Mouse (Mus musculus) gonadal fat pad, adult 2 months (tissue): ENCODE measurements around the gene Plcl2. TPM values are rescaled to one million over a fixed set of nuclear protein-coding genes. Genes with fewer than 3 reads are reported as not detected.

Experiments used
- DNase-seq: peaks from one replicate; pipeline ENCODE4 v3.0.0-alpha.2; 2012; ENCODE audit warnings: low read depth
- polyA plus RNA-seq: library from polyadenylated mRNA; depleted of rRNA; stranded (reverse); fragments of >200 nt; gene quantifications from 2 replicates; pipeline ENCODE4 v1.2.3, GENCODE M21; 2012; rRNA removed

Plcl2 gene
- 3.2 and 3.4 TPM in 2 replicates for polyA plus RNA-seq

DNA sequence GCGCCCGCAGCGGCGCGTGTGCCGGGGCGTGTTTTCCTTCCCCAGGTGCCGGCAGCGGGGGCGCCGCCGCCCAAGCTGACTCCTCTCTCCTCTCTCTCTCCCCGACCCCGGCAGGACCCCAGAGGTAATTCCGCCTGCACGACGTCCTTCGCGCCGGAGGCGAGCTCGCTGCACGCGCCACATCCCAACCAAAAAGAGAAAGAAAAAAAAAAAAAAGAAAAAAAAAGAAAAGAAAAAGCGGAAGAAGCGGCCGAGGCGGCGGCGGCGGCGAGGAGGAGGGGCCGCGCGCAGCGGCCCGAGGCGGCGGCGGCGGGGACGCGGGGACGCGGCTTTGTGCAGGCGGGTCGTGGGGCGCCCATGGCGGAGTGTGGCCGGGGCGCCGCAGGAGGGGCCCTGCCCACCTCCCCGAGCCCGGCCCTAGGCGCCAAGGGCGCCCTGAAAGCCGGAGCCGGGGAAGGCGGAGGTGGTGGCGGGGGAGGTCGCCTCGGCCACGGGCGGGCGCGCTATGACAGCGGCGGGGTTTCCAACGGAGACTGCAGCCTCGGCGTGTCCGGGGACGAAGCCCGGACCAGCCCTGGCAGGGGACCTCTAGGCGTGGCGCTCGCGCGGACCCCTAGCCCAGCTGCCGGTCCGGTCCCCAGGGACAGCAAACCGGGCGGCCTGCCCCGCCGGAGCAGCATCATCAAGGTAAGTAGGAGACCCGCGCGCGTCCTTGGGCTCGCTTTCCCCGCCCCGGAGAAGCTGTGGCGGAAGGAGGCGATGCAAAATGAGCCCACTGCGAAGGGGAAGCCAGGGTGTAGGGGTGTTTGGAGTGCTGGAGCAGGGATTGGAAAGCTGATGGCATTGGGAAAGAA lies at the start of gene Plcl2:
Plcl2 (plus strand) TSS at position 153 of the 854 bp plus-strand sequence.
- DNase-seq: no peak

DNA sequence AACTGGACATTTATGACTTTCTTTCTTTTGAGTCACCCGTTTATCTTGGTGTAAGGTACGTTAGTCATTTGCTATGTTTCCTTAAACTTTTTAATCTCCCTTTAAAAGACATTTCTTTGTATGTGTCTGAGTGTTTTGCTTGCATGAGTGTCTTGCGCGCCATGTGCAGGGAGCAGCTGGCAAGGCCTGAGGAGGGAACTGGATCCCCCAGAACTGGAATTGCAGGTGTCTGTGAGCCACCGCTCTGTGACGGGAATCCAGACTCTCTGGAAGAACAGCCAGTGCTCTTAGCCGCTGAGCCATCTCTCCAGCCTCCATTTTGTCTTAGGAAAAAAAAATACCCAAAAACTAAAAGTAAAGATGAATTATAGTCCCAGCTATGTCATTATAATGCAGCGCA lies 48.9 kb upstream of the Plcl2 start:
- no peak for DNase-seq

DNA sequence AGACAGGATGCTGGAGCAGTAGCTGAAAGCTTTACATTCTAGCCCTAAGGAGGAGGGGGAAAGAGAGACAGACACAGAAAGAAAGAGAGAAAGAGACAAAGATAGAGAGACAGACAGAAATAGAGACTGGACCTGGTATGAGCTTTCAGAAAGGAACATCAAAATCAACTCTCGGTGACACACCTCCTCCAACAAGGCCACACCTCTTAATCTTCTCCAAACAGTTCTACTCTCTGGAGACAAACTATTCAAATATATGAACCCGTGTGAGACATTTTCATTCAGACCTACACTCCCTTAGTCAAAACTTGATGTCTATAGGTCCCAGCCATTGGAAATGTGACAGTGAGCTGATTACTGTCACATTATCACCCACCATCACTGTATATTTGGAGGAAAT lies 41.8 kb upstream of the Plcl2 start:
- DNase-seq: no peak

DNA sequence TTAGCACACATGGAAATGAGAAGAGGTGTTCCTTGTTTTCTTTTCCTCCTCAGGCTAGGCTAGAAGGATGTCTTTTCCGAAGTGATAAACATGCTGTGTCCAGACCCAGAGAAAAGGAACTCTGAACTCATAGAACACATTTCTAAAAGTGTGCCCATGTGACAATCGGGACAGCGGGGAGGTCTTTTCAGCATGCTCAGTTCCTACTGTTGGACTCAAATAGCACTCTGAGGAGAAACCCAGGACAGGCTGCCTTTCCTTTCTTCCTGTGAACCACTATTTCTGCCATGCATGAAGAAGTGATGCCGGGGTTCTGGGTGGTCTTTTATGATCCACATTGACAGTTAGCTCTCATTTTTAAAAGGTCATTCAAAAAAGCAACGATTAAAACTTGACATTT lies 40.1 kb upstream of the Plcl2 start:
- DNase-seq: no peak

DNA sequence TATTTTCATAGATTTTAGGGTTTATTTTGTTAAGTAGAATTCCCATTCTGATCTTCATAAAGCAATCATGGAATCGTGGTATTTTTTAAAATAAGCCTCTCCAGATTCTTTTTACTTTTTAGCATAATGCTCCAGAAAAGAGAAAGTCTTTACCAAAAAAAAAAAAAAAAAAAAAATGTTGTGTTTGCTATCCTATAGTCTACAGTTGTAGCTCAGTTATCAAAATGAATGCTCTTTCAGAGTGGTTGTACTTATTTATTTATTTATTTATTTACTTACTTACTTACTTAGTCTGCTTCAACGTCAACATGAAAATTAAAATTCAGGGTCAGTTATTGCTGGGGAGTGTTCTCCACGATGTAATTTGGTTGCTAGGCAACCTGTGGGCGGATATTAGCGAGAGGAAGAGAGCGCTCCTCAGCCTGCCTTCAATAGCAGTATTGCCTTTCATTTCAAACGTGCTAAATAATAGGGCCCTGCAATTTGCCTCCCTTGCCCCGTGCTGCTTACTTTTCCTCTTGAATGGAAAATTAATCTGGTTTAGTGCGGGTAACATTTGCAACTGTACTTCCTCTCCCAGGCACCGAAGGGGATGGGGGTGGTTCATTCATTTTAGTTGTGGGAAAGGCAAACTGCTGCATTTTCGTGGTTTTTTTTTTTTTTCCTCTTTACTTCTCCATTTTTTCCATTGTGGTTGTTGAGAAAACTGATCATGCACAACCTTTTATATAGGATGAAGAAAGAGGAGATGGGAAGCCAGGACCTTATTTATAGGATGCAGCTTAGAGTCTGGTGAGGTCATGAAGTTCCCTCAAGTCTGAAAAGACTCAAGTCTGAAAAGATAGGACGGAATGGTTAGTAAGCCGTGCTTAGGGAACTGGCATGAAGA lies 39.4 kb upstream of the Plcl2 start:
- DNase-seq: no peak

DNA sequence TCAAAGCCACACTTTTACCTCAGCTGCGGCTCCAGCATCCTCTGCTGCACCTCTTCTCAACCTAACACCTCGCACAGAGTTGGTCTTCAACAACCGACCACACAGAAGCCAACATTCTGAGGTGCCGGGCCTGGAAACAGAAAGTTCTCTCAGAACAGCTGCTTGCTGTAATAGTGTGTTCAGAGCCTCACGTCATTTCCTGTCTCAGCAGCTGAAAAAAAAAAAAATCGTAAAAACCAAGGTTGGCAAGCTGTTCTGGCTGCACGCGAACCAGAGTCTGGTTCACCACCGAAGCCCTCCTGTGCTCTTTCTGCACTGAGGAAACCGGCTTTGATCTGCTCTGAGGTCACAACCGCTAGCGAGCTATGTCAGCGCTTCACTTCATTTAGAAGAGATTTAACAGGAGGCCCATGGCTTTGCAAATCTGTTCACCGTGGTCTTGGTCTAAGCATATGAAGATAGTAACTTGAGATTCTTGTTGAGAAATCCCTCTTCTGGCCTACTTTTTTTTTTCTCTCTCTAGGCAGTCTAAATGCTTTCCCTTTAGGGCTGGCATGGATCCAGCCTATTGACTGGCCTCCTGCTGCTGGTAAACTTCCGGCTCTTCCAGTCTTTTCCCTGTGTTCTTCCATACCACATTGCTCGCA lies 38.6 kb upstream of the Plcl2 start:
- DNase-seq: no peak

DNA sequence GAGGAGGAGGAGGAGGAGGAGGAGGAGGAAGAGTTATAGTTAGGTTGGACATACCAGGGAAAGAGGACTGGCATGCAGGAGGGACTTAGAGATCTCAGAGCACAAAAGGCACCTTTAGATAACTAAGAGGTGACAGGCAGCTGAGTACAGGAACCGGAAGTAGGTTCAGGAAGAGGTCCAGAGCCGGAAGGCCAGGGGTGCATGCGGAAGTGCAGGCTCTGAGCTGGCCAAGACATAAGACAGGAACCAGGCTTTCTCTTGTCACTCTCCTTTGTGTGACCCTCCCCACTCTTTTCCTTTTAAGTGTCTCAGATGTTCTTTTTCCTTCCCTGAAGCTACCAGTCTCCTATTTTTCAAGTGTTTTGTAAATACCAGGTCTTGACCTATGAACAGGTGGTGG lies 38.0 kb upstream of the Plcl2 start:
- DNase-seq: no peak

DNA sequence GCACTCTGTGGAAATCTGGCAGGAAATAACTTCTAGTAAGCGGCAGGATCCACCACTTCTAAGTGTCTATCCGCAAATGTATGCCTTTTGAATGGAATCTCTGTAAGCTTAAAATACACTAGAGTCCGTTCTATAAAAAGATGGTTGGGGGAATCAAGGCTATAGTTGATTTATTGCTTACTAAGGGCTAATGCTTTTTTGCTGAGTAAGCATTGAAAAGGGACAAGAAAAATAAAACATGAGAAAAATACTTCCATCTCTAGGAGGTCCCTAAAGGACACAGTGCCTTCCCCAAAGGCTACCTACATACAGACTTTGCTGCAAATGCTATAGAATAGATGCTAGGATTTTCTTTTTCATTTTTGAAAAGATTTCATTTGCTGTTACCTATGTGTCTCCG lies 31.9 kb upstream of the Plcl2 start:
- no peak for DNase-seq

DNA sequence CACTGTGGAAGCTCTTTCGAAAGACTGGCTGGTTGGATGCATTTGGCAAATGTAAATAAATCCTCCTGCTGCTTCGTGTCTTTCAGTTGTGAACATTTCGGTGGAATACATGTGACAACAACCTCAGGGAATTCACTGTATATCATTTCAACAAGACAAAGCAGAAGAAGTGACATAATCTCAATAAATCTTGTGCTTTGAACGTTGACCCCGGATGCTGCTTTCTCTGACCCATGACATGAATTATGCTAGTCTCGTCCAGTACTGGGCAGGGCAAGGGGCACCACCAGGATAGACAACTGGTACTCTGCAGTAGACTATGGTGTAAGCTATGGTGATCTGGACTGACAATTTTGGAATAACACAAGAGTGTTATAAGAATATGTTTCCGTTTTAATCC lies 28.3 kb upstream of the Plcl2 start:
- DNase-seq: no peak

DNA sequence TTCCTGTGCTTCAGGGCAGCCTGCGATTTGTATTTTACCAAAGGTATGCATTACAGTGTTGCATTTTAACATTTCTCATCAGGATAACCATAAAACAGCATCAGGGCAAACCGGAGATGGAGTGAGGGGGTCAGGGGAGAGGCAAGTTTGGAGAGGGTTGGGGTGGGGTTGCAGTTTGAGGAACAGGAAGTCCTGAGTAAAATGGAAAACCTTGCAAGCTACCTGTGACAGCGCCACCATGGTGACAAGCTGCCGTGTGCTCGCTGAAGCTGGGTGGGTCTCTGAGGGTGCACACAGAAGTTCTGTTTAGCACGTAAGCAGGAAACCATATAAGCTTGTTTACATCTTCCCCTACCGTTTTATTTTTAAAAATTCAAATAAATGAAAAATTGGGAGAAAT lies 25.5 kb upstream of the Plcl2 start:
- DNase-seq: no peak

DNA sequence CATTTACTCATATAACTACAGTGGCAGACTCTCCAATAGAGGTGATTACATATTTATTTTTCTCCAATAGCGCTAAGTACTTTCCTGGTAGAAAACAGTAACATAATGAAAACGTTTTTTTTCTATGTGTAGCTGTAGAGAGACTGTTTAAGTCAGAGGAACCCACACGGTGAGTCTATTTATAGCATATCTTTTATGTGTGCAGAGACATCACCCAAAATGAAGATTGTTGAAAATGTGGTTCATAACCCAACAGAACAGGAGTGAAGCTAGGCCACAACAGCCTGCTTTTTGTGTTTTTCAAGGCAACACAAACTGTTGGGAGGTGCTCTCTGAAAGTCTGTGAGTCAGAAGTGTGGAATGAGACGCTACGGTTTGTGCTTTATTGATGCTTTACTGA lies 24.2 kb upstream of the Plcl2 start:
- DNase-seq: no peak

DNA sequence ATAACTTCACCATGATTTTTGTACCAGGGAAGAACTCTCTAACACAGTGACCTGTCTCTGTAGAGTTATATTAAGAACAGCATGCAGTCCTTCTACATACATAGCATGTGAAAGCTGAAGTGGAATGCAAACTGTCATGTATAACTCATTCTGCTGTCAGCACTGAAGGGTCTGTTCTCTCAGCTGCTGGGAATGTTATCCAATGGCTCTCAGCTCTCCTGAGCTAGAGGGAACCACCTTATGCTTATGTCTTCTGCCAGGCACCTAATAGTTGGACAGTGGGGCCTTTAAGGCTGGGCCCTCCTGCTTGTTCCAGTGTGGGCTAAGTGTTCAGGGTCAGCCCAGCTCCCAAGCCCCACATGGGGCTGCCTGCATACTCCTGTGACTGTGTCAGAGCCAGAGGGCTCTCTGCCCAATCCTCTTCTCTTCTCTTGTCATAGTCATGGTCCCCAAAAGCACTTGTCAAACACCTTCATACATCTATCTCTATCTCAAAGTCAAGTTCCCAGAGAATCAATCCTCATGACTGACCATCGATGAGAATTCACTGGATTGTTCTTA lies 22.1 kb upstream of the Plcl2 start:
- no peak for DNase-seq

DNA sequence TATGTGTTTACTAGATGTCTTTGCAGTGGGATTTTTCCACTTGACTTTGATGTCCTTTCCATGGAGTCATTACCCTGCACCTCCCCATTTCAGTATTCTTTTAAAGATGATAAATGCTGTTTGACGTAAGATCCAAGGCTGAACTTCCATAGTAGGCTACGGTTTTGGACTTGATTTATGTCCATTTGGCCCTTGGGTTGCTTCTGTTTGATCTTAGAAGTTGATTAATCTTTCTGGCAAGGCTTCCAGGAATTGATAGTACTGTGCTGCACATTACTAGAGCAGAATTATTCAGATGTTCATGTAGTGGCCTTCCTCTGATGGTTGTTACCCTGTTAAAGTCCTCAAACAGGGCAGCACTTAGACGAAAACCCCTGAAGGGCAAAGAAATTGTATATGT lies 21.5 kb upstream of the Plcl2 start:
- DNase-seq: no peak

DNA sequence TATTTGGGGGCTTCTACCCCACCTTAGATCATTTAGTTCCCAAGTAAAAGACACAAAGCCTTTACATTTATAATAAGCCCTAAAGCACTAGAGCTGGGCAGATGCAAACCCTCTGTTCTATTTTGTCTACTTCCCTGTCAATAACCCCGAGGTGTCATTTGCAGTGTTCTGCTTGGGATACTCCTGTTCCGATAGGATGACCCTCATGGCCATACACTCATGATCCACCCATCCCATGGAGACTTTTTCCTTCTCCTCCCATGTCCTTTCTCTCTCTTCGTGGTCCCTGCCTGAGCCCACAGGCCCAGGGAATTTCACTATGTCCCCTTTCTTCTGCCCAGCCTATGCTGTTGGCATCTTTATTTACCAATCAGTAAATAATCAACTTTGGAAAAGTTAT lies 20.8 kb upstream of the Plcl2 start:
- DNase-seq: no peak

DNA sequence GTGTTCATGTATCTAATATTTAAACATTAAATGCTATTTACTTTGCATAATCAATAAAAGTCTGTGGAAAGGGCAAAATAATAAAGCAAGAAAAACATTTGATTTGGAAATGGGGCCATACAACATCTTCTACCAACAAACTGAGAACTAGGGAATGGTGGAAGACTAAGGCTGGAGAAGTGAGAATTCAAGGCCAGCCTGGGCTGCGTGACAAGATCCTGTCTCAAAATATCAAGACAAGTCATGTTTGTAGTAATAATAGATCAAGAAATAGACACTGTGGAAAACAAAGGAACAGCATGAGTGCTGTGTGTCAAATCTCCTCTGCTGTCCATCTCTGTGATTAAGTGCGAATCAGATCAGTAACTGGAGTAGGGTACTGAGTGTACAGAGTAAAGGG lies 20.3 kb upstream of the Plcl2 start:
- DNase-seq: no peak

DNA sequence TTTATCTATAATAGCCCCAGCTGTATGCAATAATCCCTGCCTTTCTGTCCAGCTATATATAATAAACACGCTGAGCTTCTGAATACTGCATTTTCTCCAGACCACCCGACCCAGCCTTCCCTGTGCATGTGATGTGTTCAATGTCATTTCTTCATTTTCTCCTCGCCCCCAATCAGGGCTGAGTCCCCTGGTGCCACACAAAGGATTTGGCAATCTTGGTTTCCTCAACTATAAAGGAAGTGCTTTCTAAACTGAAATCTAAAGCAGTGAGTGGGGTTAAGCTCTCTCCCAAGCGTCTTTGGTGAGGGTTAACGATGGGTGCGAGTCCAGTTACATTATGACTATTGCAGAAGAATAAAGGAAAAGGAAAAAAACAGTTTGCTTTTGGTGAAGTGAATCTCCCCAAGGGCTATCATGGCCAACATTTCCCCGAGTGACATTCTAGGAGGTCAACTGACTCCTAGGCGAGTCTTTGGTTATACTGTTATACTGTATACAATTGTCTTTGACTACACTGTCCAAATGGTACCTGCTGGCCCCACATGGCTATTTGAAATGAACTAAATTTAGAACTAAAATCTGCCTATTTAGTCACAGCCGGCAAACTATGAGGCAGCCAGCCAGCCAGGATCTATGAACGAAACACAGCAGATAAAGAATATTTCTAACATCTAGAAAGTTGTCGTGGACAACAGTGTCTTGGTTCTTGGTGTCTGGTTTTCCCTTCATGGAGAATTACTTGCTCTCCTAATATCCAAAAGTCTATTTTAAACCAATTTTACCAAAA lies 18.4 kb upstream of the Plcl2 start:
- DNase-seq: no peak

DNA sequence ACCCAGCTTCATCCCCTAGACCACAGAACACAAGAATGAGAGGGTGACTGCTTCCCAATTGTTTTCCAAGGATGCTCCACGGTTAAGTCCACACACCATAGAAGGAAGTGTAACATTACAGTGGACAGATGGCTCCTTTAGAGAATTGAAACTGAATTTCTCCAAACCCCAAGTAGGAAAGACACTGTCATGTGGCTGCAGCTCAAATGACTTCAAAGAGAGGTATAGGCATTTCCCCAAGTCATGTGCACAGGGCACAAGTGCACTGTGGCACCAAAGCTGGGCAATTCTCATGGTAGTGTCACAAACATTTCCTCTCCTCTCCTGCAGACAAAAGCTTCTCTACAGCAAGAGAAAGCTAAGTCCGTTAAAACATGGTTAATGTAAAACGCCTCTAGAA lies 17.7 kb upstream of the Plcl2 start:
- no peak for DNase-seq

DNA sequence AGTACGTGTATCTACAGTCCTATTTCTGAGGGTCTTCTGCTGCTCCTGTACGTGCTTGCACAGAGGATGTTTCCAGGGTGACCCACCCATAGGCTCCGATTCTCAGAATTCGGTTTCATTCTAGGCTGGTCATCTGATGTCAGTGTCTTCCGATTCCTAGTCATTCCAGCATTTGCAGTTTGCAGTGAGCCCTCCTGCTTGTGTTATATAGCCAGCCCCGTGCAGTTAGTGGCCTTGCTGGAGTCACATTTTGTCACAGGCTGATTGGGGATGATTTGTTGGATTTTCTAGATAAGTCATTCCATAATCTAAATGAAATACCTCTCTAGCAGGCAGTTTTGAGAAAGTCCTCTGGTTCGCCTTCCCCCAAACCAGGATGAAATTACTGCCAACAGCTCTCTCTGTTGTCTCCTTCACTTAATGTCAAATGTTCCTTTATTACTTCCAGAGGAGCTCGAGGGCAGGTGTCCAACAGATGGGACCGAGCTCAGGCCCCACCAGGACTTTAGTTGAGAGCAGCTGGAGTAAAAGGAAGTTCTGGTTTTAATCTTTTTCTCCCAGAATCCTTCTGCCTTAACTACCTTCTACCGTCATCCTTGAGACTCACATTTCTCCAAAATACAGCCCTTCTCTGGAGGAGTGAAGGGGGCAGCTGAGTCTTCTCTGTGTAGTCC lies 13.8 kb upstream of the Plcl2 start:
- no peak for DNase-seq

DNA sequence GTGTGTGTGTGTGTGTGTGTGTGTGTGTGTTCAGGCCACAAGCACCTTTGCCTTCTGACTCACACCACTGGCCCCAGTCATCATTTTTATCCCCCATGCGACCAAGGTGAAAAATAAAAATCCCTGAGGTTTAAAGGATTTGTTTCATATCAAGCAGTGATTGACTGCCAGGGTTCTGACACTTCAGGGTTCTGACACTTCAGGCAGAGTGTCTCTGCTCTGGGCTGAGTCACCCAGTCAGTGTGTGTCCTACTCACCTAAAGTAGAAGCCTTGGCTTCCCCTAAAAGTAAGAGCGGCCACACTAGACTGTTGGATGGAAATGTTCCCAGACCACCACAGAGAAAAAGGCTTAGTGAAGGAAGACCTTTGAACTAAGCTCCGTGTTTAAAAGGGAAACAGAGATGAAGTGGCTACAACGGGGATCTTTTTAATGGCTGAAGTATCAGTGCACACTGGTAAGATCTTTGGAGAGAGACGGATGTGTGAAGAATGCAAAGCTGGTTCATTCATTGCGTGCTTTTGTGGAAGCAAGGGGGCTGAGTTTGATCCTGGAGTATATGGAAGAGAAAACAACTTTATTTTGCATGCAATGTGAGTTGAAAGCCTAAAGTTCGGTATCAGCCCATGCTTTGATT lies 11.0 kb upstream of the Plcl2 start:
- no peak for DNase-seq

DNA sequence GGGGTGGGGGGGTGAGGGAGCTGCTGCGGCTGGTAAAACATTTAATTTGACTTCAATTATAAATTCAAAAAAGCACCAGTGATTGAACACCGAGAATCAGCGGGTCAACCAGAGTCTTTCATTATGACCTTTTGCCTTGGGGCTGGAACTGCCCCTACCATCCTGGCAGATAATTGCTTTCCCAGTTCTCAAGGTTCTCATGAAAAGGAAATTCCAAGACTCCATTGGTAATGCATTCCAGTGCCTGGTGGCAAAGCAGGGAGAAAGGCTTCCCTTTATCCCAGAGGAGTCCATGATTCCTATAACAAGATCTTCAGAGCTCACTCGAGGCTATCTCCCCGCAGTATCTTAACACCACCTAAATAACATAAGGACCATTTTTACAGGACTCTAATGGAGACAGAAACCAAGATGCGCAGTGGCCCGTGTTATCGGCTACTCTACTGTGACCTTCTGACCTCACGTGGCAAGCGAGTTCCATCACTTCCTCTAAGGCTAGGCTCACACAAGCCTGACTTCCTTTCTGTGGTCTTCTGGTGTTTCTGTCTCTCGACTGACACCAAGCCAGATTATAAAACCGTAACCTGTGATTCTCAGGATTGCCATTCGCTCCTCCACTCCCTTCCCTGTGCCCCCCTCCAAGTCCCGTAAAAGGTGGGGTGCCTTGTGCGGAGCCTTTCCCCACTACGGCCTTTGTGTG lies 10.0 kb upstream of the Plcl2 start:
- no peak for DNase-seq
